Mouse (Mus musculus) A20 (cell line): ENCODE data around the gene Trim14.
A peak's percentile ranks its signal among the peaks of the same experiment; 100 is the strongest.

Source experiments
- DNase-seq: peaks from one replicate; pipeline ENCODE4 v3.0.0-alpha.2; 2011; ENCODE audit warnings: low read depth, low spot score

Gene Trim14

DNA sequence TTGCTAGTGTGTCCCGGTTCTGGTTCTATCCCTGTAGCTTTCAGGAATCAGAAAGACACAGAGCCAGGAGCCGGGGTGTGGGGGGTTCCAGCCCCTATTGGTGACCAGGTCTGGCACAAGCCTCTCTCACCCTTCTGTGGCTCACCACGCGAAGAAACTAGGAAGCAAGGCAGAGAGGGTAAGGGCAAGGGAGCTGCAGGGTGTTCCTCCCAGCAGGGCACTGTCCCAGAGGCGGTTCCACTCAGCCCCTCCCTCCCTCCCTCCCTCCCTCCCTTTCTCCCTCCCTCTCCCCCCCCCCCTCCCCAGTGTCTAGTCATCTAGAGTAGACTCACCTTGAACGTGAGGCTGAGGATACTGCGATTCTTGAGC is 8.4 kb downstream of the Trim14 start:
- peak; percentile 58 for DNase-seq

GRCm38 (mm10) chr4:46526798-46527557 is 9.0 kb downstream of the Trim14 start:
- peak; percentile 69 for DNase-seq

- DNase-seq: no peak
Measured at GRCm38 (mm10) chr4:46526226-46526625, 9.7 kb downstream of the Trim14 start.

- no peak for DNase-seq
Measured at GRCm38 (mm10) chr4:46523324-46523723, 12.6 kb downstream of the Trim14 start.

DNA sequence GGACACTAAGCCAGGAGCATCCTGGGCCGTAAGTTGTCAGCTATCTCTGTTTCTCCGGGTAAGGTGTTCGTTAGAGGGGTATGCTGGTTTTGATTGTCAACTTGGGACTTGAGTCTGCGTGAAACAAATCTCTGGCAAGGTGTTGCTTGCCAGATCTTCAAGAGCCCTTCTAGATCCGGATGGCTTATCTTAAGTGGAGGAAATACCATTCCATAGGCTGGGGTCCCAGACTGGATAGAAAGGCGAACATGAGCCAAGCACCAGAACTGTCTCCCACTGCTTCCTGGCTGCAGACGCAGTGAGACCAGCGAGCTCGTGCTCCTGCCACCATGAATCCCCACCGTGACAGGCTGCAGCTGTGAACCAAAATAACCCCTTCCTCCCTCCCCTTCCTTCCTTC is 14.5 kb downstream of the Trim14 start:
- DNase-seq: no peak

- no peak for DNase-seq
Measured at GRCm38 (mm10) chr4:46520491-46520890, 15.4 kb downstream of the Trim14 start.

DNA sequence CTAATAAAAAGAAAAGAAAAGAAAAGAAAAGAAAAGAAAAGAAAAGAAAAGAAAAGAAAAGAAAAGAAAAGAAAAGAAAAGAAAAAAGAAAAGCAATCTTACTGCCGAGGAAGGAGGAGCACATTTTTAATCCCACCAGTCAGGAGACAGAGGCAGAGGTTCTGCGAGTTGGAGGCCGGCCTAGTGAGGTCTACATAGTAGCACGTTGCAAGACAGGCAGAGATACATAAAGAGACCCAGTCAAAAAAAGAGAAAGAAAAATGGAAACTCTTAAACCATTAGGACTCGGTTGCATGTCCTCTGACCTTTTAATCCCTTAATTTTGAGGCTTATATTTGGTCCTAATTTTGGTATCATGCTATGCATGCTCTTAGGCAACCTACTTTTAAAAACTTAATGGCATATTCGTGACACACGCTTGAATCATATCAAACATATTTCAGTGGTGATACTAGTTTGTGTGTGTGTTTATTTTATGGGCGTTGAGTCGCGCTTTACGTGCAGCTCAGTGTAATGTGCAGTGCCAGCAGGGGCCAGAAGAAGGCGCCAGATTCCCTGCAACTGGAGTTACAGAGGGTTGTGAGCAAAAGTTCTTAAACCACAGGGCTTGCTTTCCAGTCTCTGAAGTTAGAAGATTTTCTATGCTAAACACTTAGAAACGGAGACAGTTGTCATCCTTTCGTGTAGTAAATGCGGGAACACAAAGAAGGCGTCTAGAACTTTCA is 28.0 kb downstream of the Trim14 start:
- peak; percentile 93 for DNase-seq

DNA sequence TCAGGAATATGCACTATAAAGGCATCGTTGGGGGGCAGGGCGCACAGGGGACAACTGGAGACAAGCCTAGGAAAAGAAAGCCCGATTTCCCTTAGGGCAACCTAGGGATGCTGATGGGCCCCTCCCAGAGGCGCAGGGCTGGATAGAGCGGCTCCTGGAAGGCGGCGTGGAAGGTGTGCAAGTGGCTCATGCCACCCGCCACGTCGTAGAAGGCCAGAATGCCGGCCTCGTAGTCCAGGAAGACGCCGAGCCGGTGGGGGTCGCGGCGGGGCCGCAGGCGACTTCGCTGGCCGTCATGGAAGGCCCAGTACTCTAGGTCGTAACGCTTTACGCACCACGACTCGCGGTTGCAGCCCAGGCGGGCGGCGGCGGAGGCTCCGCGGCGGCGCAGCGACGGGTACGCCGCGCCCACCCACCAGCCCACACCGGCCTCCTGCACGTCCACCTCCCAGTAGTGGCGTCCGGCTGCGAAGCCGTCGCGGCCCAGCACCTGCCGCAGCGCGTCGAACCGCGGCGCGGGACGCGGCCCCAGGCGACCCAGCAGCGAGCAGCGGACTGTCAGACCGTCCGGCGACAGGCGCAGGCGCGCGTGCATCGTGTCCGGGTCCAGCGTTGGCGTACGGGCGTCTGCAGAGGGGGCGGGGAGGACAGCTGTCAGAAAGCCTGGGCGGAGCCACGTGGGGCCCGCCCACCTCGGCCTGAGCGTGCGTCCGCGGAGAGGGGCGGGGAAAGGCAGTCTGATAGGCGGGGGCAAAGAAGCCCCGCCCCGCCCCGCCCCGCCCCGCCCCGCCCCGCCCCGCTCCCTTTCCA is 28.9 kb downstream of the Trim14 start:
- DNase-seq: peak; percentile 96

DNA sequence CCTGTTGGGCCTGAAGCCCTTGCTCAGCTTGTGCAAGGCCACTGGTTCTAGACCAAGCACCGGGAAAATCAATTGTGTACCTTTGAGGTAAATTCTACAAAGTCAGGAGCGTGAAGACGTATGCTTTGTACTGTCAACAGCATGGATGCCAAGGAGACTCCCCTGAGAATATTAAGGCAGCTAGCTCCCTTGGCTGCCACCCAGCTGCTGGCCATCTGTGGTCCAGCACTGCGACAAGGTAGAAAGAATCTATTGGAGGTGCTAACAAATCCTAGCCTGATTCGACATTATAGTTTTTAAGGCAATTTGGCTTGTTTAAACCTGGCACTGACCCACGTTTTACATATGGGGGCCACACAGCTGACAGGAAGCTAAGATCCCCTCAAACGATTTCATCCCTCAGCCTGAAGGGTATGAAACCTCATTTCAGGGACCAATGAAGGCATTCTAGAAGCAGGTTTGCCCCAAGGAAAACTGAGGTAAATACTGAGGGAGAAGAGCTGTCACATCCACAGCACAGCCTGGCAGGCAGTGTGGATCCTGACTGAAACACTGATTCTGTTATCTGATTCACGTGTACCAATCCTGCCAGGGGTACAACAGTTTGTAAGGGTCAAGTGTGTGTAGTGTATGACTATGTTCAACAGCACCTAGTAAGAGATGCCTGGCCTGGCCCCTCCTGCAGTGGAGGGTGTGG is 30.4 kb downstream of the Trim14 start:
- DNase-seq: no peak

DNA sequence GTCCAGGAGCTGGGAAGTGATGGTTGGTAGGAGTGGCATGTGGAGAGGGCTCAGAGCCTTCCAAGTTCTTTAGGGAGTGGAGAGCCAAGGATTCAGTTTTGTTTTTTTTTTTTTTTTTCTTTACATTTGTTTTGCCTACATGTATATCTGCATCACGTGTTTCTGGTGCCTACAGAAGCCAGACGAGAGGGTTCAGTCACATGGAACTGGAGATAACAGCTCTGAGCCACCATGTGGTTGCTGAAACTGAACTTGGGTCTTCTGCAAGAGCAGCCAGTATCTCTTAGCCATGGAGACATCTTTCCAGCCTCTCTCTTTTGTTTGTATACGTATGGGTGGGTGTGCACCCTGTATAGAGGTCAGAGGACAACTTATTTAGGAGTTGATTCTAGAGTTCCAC is 32.1 kb downstream of the Trim14 start:
- no peak for DNase-seq

DNA sequence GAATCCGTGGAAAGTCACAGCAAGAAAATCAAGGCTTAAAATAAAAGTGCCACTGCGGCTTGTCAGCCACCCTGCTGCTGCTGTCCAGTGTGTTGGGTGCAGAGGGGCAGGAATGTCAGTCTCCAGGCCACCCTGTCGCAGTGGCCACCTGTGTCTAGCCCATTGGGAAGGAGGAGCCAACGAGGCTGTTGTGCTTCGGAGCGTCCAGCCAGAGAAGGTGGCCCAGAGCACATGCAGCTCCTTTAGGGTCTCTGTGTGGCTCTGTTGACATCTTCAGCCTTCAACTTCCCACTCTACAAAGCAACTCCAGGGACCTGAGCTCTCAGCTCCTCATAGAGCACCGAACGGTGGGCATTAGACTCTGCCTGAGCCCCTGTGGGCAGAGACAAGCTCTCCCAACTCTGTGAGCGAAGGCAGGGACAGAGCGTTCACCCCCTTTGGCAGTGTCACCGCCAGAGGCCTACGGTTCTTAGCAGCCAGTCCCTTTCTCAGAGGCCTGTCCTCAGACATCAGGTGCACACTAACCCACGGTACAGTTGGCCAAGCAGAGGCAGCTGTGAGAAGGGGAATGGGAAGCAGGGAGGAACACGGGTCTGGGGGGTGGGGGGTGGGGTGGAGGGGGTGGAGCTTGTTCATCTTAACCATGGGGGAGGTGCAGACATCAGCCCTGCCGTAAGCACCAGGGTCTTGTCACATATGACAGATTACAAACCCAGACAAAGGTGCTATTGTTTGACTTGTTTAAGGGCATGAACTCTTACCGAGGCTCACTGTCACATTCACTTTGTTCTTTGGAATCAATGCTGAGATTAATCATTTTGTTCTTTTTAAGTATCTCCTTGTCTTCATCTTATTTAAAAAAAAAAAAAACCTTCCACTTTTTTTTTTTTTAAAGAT is 33.1 kb downstream of the Trim14 start:
- DNase-seq: no peak

DNA sequence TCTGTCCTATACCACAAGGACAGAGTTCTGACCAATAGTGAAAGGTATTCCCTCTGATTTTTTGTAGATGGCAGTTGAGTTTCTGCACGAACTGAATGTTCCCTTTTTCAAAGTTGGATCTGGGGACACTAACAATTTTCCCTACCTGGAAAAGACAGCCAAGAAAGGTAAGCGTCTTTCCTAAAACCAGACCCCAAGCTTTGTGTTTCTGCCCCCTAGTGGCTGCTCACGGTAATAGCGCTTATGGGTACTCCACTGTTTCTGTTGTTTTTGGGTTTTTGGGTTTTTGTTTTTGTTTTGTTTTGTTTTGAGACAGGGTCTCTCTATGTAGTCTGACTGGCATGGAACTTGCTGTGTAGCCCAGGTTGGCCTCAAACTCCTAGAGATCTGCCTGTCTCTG is 37.0 kb downstream of the Trim14 start:
- DNase-seq: peak; percentile 40

GRCm38 (mm10) chr4:46498511-46498910 is 37.4 kb downstream of the Trim14 start:
- DNase-seq: no peak

- peak; percentile 79 for DNase-seq
Measured at GRCm38 (mm10) chr4:46497286-46497892, 38.6 kb downstream of the Trim14 start.

- DNase-seq: no peak
Measured at GRCm38 (mm10) chr4:46495543-46495942, 40.4 kb downstream of the Trim14 start.

- DNase-seq: no peak
Measured at GRCm38 (mm10) chr4:46493071-46493470, 42.9 kb downstream of the Trim14 start.

DNA sequence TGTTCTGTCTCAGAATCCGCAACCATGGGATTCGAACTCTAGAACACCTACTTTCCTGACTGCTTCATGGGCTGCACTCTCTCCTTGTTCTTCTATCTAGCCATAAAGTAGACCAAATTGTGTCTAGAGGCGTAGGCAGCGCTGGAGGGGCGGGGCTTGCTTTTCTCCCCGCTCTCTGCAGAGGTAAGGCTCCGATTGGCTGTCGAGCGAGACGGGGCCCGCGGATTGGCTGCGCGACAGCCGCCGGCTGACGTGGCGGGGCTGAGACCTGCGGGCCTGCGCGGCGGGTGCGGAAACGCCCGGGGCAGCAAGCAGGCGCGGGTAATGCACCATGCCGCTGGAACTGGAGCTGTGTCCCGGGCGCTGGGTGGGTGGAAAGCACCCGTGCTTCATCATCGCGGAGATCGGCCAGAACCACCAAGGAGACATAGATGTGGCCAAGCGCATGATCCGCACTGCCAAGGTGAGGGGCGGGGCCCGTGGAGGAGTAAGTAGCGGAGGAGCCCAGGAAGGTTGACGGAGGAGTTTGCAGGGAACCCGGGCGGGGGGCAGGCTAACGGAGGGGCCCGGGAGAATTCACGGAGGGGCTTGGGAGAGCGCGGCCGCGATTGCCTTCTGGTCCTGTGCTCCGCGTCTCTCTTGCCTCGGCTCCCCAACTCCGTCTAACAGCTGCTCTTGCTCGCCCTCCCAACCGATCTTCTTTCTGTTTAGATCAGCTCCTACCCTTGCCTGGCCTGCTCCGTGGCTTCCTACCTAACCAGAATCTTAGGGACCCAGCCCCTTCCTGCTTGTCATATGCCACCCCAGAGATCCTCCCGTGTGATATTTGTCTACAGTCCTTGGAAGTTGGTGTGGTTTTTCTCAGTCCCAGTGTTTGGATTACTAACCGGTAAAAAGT is 46.7 kb downstream of the Trim14 start, which contains the start of gene Nans:
Gene Nans (plus strand): TSS at position 221 of the 898 bp plus-strand sequence.
- peak; percentile 96 for DNase-seq

- DNase-seq: no peak
Measured at GRCm38 (mm10) chr4:46487348-46487747, 48.6 kb downstream of the Trim14 start.
